ENCODE assay signal across 31 mouse cellular contexts in genomic region chr1:150593614-150594013, GRCm38 (mm10).
DNase-seq lines count a peak whose midpoint lies in the region; ATAC-seq and TF ChIP-seq lines count a peak whose summit lies in the region.
"Had no signal": no experiment of that assay in that cellular context is flagged by ENCODE, and none has a peak within 500 bp of the region (broad histone marks: within the 10 kb centered on the region; RNA-seq: fewer than 3 reads in every experiment).

No protein-coding gene starts in this region.

- intact Hi-C loops in left cerebral cortex, adult 2 months (cut with DNase I), result no loop called here

- ATAC-seq in kidney, embryonic 14.5 days (ENCODE audit: low FRiP score, low TSS enrichment), result peak; percentile 57; the same call in 1 of the 2 replicates
- no peak for ATAC-seq in kidney, embryonic 15.5 days (replicated peaks; ENCODE audit: low FRiP score)
- peak; percentile 59; the same call in 1 of the 2 replicates for ATAC-seq in neural tube, embryonic 13.5 days (ENCODE audit: low read depth)
- no peak for ATAC-seq in neural tube, embryonic 15.5 days (ENCODE audit: low FRiP score)
- ATAC-seq in limb, embryonic 14.5 days (ENCODE audit: low FRiP score, low read depth), result peak; percentile 75; the same call in 1 of the 2 replicates
- ATAC-seq: forebrain, embryonic 16.5 days; intestine, embryonic 15.5 days; Patski had no signal

- no peak overlapping the region for H3K9ac ChIP-seq in kidney, embryonic 14.5 days (ENCODE audit: low read depth, low read length)
- H3K9ac ChIP-seq in kidney, embryonic 15.5 days, result no peak overlapping the region
- H3K9ac ChIP-seq in neural tube, embryonic 13.5 days, result no peak overlapping the region
- H3K9ac ChIP-seq in neural tube, embryonic 15.5 days (replicated peaks), result no peak overlapping the region
- no peak overlapping the region for H3K9ac ChIP-seq in limb, embryonic 14.5 days (ENCODE audit: low read depth, low read length, severe bottlenecking)
- H3K9ac ChIP-seq: heart, embryonic 13.5 days; hindbrain, embryonic 15.5 days; intestine, embryonic 15.5 days; liver, embryonic 14.5 days had no signal

- no peaks in the 10 kb centered on the region for H3K9me3 ChIP-seq in kidney, embryonic 14.5 days (ENCODE audit: control insufficient read depth, low read length)
- no peaks in the 10 kb centered on the region for H3K9me3 ChIP-seq in kidney, embryonic 15.5 days (replicated peaks)
- H3K9me3 ChIP-seq in neural tube, embryonic 13.5 days, result no peaks in the 10 kb centered on the region
- H3K9me3 ChIP-seq in neural tube, embryonic 15.5 days (replicated peaks), result no peaks in the 10 kb centered on the region
- no peaks in the 10 kb centered on the region for H3K9me3 ChIP-seq in limb, embryonic 14.5 days (ENCODE audit: control insufficient read depth, low read length)
- H3K9me3 ChIP-seq: heart, embryonic 13.5 days; hindbrain, embryonic 15.5 days; intestine, embryonic 15.5 days had no signal

- no peak overlapping the region for H3K27ac ChIP-seq in kidney, embryonic 14.5 days (ENCODE audit: low read depth, low read length)
- H3K27ac ChIP-seq in kidney, embryonic 15.5 days, result no peak overlapping the region
- no peak overlapping the region for H3K27ac ChIP-seq in neural tube, embryonic 13.5 days (replicated peaks)
- H3K27ac ChIP-seq in neural tube, embryonic 15.5 days (replicated peaks), result no peak overlapping the region
- H3K27ac ChIP-seq in limb, embryonic 14.5 days (replicated peaks; ENCODE audit: low read depth, low read length), result no peak overlapping the region
- no peak overlapping the region for H3K27ac ChIP-seq in left cerebral cortex, adult 2 months
- H3K27ac ChIP-seq: heart, embryonic 13.5 days; hindbrain, embryonic 15.5 days; intestine, embryonic 15.5 days; liver, embryonic 14.5 days; macrophage; stomach, postnatal 0 days had no signal

- no peak overlapping the region for H3K4me2 ChIP-seq in kidney, embryonic 14.5 days (replicated peaks; ENCODE audit: low read depth, low read length)
- H3K4me2 ChIP-seq in kidney, embryonic 15.5 days, result no peak overlapping the region
- H3K4me2 ChIP-seq in neural tube, embryonic 13.5 days, result no peak overlapping the region
- no peak overlapping the region for H3K4me2 ChIP-seq in neural tube, embryonic 15.5 days
- H3K4me2 ChIP-seq in limb, embryonic 14.5 days (replicated peaks; ENCODE audit: low read depth, low read length, severe bottlenecking), result 0 out of 2 replicates have a peak overlapping the region, but pooled peaks have one; percentile 11
- H3K4me2 ChIP-seq: heart, embryonic 13.5 days; hindbrain, embryonic 15.5 days; intestine, embryonic 15.5 days; midbrain, embryonic 11.5 days had no signal

- no peak overlapping the region for H3K4me3 ChIP-seq in kidney, embryonic 14.5 days (ENCODE audit: low read length)
- no peak overlapping the region for H3K4me3 ChIP-seq in kidney, embryonic 15.5 days (replicated peaks)
- no peak overlapping the region for H3K4me3 ChIP-seq in neural tube, embryonic 13.5 days
- H3K4me3 ChIP-seq in neural tube, embryonic 15.5 days (replicated peaks), result no peak overlapping the region
- H3K4me3 ChIP-seq in limb, embryonic 14.5 days (replicated peaks; ENCODE audit: low read length), result no peak overlapping the region
- no peak overlapping the region for H3K4me3 ChIP-seq in left cerebral cortex, adult 2 months
- H3K4me3 ChIP-seq: erythroblast, embryonic 14.5 days; heart, embryonic 13.5 days; hindbrain, embryonic 15.5 days; intestine, embryonic 15.5 days; myocyte had no signal

- peaks cover 10% of the 10 kb centered on the region; the same call in 1 of the 2 replicates for H3K36me3 ChIP-seq in kidney, embryonic 14.5 days (ENCODE audit: control insufficient read depth, insufficient read depth, low read length)
- H3K36me3 ChIP-seq in kidney, embryonic 15.5 days, result peaks cover 27% of the 10 kb centered on the region
- no peaks in the 10 kb centered on the region for H3K36me3 ChIP-seq in neural tube, embryonic 13.5 days
- no peaks in the 10 kb centered on the region for H3K36me3 ChIP-seq in neural tube, embryonic 15.5 days
- H3K36me3 ChIP-seq in limb, embryonic 14.5 days (ENCODE audit: control insufficient read depth, insufficient read depth, low read length), result peaks cover 23% of the 10 kb centered on the region
- H3K36me3 ChIP-seq: hindbrain, embryonic 15.5 days; intestine, embryonic 15.5 days had no signal

- 36% methylated on average over 13 of the region's 13 CpGs for WGBS in kidney, embryonic 14.5 days
- WGBS in kidney, embryonic 15.5 days, result 35% methylated on average over 13 of the region's 13 CpGs
- WGBS in neural tube, embryonic 13.5 days, result 65% methylated on average over 13 of the region's 13 CpGs
- 68% methylated on average over 13 of the region's 13 CpGs for WGBS in neural tube, embryonic 15.5 days
- WGBS in limb, embryonic 14.5 days, result 11% methylated on average over 13 of the region's 13 CpGs

- H3K4me1 ChIP-seq in kidney, embryonic 14.5 days (ENCODE audit: control insufficient read depth, insufficient read depth, low read length), result no peaks in the 10 kb centered on the region
- H3K4me1 ChIP-seq in kidney, embryonic 15.5 days, result no peaks in the 10 kb centered on the region
- H3K4me1 ChIP-seq in neural tube, embryonic 13.5 days (replicated peaks), result peaks cover 6% of the 10 kb centered on the region; the same call in 1 of the 2 replicates
- H3K4me1 ChIP-seq in neural tube, embryonic 15.5 days, result no peaks in the 10 kb centered on the region
- H3K4me1 ChIP-seq in limb, embryonic 14.5 days (ENCODE audit: control insufficient read depth, insufficient read depth, low read length), result peaks cover 16% of the 10 kb centered on the region
- H3K4me1 ChIP-seq: heart, embryonic 13.5 days; hindbrain, embryonic 15.5 days; intestine, embryonic 15.5 days had no signal

- H3K27me3 ChIP-seq in kidney, embryonic 14.5 days (ENCODE audit: control insufficient read depth, insufficient read depth, low read length), result no peaks in the 10 kb centered on the region
- no peaks in the 10 kb centered on the region for H3K27me3 ChIP-seq in kidney, embryonic 15.5 days
- peaks cover 4% of the 10 kb centered on the region; the same call in 1 of the 2 replicates for H3K27me3 ChIP-seq in neural tube, embryonic 13.5 days
- H3K27me3 ChIP-seq in neural tube, embryonic 15.5 days (replicated peaks), result no peaks in the 10 kb centered on the region
- no peaks in the 10 kb centered on the region for H3K27me3 ChIP-seq in limb, embryonic 14.5 days (ENCODE audit: control insufficient read depth, insufficient read depth, low read length)
- H3K27me3 ChIP-seq: heart, embryonic 13.5 days; intestine, embryonic 15.5 days; Patski had no signal

- no peak for TF ChIP-seq POLR2A in limb, embryonic 14.5 days (IDR thresholded peaks at IDR 0.05; ENCODE audit: borderline replicate concordance, extremely low read depth, insufficient read depth, insufficient read length)

- peak; percentile 38 for DNase-seq in limb, embryonic 14.5 days (ENCODE audit: low spot score)
- no peak for DNase-seq in cerebellum, adult 11 months
- DNase-seq in left cerebral cortex, adult 2 months (ENCODE audit: extremely low spot score in 1 of 2, low spot score in 2 of 2), result no peak
- DNase-seq: adrenal gland, postnatal 10 days; cerebellum, adult 9-10 months; gastrocnemius, postnatal 10 days; heart, postnatal 10 days; kidney, adult 9 months; layer of hippocampus, postnatal 36 days; liver; lung, adult 2 months; lung, postnatal 10 days; right cerebral cortex, adult 18-20 months; right cerebral cortex, postnatal 4 days; thymus, adult 18-20 months; thymus, postnatal 25 days had no signal

- TF ChIP-seq CTCF in left cerebral cortex, adult 2 months (IDR thresholded peaks at IDR 0.05), result no peak

Comparison
In these comparisons a context has a peak if more than half of its experiments do, and no peak if none do; other contexts are left out.
1. ATAC-seq: peak in kidney, embryonic 14.5 days (single experiment), neural tube, embryonic 13.5 days (single experiment) and limb, embryonic 14.5 days (single experiment); none in kidney, embryonic 15.5 days (single experiment) and neural tube, embryonic 15.5 days (single experiment).